Mouse (Mus musculus) forebrain, embryonic 14.5 days (tissue): ENCODE data around the gene Otulinl. TPM values are rescaled to one million over a fixed set of nuclear protein-coding genes. Genes with fewer than 3 reads are reported as not detected.

Source experiments
- ATAC-seq: fragments of 200-750 bp; cut with Nextera tagmentation; 2 replicates; pipeline ENCODE4 v1.8.0; 2017; ENCODE audit warnings: mild to moderate bottlenecking, moderate library complexity
- DNase-seq: peaks from one replicate; pipeline ENCODE4 v3.0.0-alpha.2; 2015; ENCODE audit warnings: low spot score
- H3K27ac ChIP-seq: fragments of 300-500 bp; sonication (generic); 2 replicates; pipeline ENCODE4 v1.5.1; 2014; ENCODE audit warnings: low read depth, mild to moderate bottlenecking, control low read depth, low read length, moderate library complexity
- H3K27me3 ChIP-seq: fragments of 300-500 bp; sonication (generic); replicated peaks from 2 replicates; pipeline ENCODE4 v1.6.1; 2014; ENCODE audit warnings: low read length, control low read depth, mixed read lengths; ENCODE audit not compliant: control insufficient read depth, insufficient read depth
- H3K36me3 ChIP-seq: fragments of 300-500 bp; sonication (generic); 2 replicates; pipeline ENCODE4 v1.6.1; 2014; ENCODE audit warnings: low read length, control low read depth; ENCODE audit not compliant: control insufficient read depth, insufficient read depth
- H3K4me1 ChIP-seq: fragments of 300-500 bp; sonication (generic); 2 replicates; pipeline ENCODE4 v1.6.1; 2014; ENCODE audit warnings: antibody characterized with exemption, low read length, control low read depth; ENCODE audit not compliant: control insufficient read depth, insufficient read depth
- H3K4me2 ChIP-seq: fragments of 300-500 bp; sonication (generic); 2 replicates; pipeline ENCODE4 v1.6.1; 2014; ENCODE audit warnings: mild to moderate bottlenecking, control low read depth, low read length
- H3K4me3 ChIP-seq: fragments of 300-500 bp; sonication (generic); 2 replicates; pipeline ENCODE4 v1.5.1; 2014; ENCODE audit warnings: low read depth, low read length, control low read depth
- H3K9ac ChIP-seq: fragments of 300-500 bp; sonication (generic); 2 replicates; pipeline ENCODE4 v1.6.1; 2014; ENCODE audit warnings: mild to moderate bottlenecking, low read length, control low read depth, moderate library complexity
- H3K9me3 ChIP-seq: fragments of 300-500 bp; sonication (generic); replicated peaks from 2 replicates; pipeline ENCODE4 v1.6.1; 2016; ENCODE audit warnings: low read length, control low read depth, mixed read lengths; ENCODE audit not compliant: control insufficient read depth
- WGBS: fragments of 180-500 bp; shearing (Covaris S2); extraction: QIAGEN DNeasy Blood & Tissue Kit; methylation state at CpG from one replicate; pipeline ENCODE4 v1.1.7; 2014; 5-methylcytosine and 5-hydroxymethylcytosine counted together
- polyA plus RNA-seq: library from polyadenylated mRNA; unstranded; fragments of >200 nt; fragmentation: Nextera tagmentation; extraction: Ambion mirVana; gene quantifications from 2 replicates; pipeline ENCODE4 v1.2.1, GENCODE M21; 2014

The Otulinl gene
- polyA plus RNA-seq, 1 experiment from 2014 or later: 13.2 TPM

DNA sequence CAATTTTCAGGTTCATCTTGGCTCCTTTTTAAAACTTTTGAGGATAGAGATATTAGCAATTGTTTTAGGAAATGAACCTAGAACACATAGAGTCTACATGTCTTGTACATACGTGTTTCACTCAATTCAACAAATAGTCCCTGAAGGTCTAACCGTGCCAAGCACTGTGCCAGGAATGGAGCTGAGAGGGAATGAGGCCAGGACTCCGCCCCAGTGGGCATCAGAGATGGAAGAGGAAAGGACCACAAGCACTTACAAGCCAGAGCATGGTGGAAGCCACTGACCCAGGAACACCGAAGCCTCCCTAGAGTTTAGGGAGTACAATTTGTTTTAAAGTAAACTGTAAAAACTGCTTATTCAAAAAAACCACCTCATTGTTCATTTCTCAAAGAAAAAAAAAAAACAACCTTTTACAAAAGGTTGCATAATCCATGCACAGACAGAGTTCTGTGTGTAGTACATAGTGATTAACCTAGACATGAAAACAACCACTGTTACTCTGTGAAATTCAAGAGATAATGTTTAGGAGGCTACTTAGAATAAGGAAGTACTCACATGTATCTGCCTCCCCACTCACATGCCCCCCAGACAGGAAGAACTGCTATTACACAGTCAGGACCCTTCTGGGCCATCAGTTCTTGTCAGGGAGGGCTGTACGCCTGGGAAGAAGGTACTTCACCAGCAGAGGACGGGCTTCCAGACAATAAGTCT, 60.7 kb downstream of the Otulinl start:
- no peak overlapping the region for H3K4me2 ChIP-seq
- peaks cover 45% of the 10 kb centered on the region for H3K36me3 ChIP-seq
- DNase-seq: no peak
- 86% methylated on average over 6 of the region's 6 CpGs for WGBS
- no peak overlapping the region for H3K27ac ChIP-seq
- ATAC-seq: no peak
- H3K9me3 ChIP-seq: no peaks in the 10 kb centered on the region
- H3K4me1 ChIP-seq: no peaks in the 10 kb centered on the region
- H3K4me3 ChIP-seq: no peak overlapping the region
- no peaks in the 10 kb centered on the region for H3K27me3 ChIP-seq
- no peak overlapping the region for H3K9ac ChIP-seq

DNA sequence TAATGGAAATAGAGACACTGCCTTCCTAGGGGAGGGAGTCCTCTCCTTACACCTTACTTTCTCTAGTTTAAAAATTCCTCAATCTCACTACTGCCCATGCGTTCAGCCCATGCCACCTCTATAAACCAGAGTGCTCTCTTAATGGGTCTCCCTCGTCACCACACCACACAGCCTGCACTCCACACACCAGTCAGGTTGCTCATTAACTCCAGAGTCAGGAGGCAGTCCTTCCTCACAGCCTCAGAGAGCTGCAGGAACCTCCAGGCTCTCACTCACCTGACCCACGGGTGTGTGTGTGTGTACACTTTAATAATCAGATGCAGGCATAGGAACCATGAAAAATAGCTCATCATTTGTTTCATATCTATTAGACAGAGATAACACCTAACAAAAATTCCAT, 61.7 kb downstream of the Otulinl start:
- Histone ChIP-seq H3K4me2 (no peak overlapping the region), H3K4me1 (no peaks in the 10 kb centered on the region), H3K9me3 (no peaks in the 10 kb centered on the region), H3K9ac (no peak overlapping the region), H3K27me3 (no peaks in the 10 kb centered on the region), H3K27ac (no peak overlapping the region), H3K4me3 (no peak overlapping the region), H3K36me3 (peaks cover 48% of the 10 kb centered on the region)
- DNase-seq (no peak), ATAC-seq (no peak)
- WGBS: 85% methylated on average over 3 of the region's 3 CpGs

DNA sequence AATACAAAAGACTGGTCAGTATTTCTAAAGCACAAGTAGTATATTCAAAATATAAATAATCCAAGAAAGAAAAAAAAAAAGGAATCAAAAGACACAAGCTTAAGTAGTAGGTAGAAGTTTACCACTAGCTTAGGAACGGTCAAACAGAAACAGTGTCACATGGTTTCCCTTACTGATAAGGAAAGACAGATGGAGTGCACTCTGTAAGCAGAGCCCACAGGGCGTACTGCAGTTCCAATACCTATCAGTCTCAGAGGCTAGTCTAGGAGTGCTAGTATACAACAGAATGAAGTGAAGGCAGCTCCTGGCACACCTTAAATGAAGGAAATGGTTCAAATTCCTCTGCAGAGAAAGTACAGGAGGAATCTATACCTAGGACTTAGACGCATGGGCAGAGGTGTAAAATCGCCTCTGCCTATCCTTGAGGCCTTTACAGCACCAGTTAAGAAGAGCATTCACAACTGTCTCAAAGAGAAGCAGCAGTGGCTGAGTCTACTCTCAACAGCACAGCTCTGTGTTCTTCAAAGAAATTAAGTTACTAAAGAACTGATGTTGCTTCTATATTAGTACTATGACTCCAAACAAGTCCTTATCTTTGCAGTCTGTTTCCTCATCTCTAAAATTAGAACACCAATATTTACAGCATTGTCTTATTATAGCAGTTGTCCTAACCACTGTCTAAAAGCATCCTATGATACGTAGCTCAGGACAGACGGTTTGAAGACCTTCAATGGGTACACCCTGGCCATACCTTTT, 62.4 kb downstream of the Otulinl start:
- no peak overlapping the region for H3K4me2 ChIP-seq
- H3K9me3 ChIP-seq: no peaks in the 10 kb centered on the region
- H3K36me3 ChIP-seq: peaks cover 55% of the 10 kb centered on the region
- H3K27ac ChIP-seq: no peak overlapping the region
- H3K27me3 ChIP-seq: no peaks in the 10 kb centered on the region
- H3K4me1 ChIP-seq: no peaks in the 10 kb centered on the region
- H3K9ac ChIP-seq: no peak overlapping the region
- ATAC-seq (no peak), DNase-seq (no peak)
- no peak overlapping the region for H3K4me3 ChIP-seq
- 92% methylated on average over 6 of the region's 6 CpGs for WGBS

DNA sequence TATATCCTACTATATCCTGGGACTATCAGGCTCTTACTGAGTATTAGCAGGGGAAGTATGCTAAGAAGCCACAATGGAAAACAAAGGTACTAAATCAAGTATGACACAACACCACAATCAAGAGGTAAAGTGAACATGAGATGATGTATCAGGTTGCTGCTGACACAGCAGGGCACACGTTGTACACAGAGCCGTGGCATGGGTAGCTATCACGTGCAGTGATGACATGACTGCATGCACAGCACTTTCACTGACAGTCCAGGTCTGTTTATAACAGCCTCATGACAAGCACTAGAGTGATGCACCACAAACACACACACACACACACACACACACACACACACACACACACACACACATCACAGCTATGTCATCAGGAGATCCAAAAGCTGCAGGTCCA, 64.2 kb downstream of the Otulinl start:
- Histone ChIP-seq H3K9ac (no peak overlapping the region), H3K36me3 (peaks cover 52% of the 10 kb centered on the region), H3K27me3 (no peaks in the 10 kb centered on the region), H3K4me3 (no peak overlapping the region), H3K27ac (no peak overlapping the region), H3K9me3 (no peaks in the 10 kb centered on the region), H3K4me1 (no peaks in the 10 kb centered on the region), H3K4me2 (no peak overlapping the region)
- 86% methylated on average over 3 of the region's 3 CpGs for whole genome bisulfite sequencing
- no peak for ATAC-seq
- no peak for DNase-seq

DNA sequence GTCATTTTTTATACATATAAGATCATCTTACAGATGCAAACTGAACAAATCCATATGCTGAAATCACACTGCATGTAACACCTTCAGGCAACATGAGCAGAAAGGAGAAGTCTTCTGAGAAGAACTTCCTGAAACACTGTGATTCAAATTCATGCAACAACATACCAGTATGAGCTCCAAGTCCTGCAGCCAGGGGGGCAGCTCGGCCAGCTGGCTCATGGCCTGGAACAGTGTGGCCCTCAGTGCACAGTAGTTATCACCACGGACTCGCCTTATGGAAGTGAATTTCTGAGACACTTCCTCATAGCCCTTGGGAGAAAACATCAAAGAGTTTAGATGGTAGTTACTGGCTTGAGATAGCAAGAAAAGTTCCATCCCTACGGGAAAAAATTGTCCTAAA, 65.2 kb downstream of the Otulinl start:
- Histone ChIP-seq H3K36me3 (peaks cover 60% of the 10 kb centered on the region), H3K4me3 (no peak overlapping the region), H3K4me2 (no peak overlapping the region), H3K4me1 (no peaks in the 10 kb centered on the region), H3K27ac (no peak overlapping the region), H3K9me3 (no peaks in the 10 kb centered on the region), H3K27me3 (no peaks in the 10 kb centered on the region), H3K9ac (no peak overlapping the region)
- 85% methylated on average over 4 of the region's 4 CpGs for whole genome bisulfite sequencing
- DNase-seq (no peak), ATAC-seq (no peak)

DNA sequence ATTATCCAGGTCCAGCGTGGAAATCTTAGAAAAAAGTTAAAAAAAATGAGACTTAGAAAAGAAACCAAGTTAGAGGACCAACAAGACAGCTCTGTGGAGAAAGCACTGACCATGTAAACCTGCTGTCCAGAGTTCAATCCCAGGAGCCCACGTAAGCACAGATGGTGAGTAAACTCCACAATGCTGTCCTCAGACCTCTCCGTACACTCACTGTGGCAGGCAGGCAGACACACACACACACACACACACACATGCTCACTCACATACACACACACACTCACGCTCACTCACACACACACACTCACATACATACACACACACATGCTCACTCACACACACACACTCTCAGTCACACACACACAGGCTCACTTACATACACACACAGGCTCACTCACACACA, 68.1 kb downstream of the Otulinl start:
- ATAC-seq: 0 out of 2 replicates have a peak, but pooled peaks have one; percentile 18
- Histone ChIP-seq H3K9ac (no peak overlapping the region), H3K4me2 (no peak overlapping the region), H3K4me1 (no peaks in the 10 kb centered on the region), H3K4me3 (no peak overlapping the region), H3K27ac (no peak overlapping the region), H3K9me3 (no peaks in the 10 kb centered on the region), H3K27me3 (no peaks in the 10 kb centered on the region), H3K36me3 (peaks cover 62% of the 10 kb centered on the region)
- WGBS: 92% methylated on average over 4 of the region's 4 CpGs
- DNase-seq: no peak

DNA sequence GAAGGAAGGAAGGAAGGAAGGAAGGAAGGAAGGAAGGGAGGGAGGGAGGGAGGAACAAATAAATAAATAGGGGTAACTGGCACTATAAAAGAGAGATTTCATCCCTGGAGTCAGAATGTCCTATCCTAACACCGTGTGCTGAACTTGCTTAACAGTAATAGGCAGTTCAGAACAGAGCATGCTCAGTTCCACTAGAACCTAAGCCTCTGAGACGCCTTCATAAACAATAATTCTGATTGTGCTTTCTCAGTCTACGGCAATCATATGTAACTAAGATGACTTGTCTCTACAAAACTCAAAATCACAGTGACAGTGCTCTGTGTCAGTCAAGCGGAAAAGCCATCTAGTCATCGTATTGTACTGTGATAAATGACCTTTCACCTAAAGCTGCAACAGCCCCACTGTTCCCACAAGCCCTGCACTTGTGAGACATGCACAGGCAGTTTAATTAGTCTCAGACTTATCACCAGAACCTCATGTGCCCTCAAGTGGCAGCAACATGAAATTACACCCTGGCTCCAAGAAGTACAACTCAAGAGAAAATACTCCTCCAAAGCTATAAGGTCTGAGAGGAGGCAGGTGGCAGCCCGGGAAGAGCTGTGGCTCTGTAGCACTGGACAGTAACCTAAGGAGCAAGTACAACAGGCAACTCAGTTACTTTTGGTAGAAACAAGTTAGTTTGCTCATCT, 68.7 kb downstream of the Otulinl start:
- WGBS: 53% methylated on average over 6 of the region's 6 CpGs
- peak; percentile 86 for ATAC-seq

DNA sequence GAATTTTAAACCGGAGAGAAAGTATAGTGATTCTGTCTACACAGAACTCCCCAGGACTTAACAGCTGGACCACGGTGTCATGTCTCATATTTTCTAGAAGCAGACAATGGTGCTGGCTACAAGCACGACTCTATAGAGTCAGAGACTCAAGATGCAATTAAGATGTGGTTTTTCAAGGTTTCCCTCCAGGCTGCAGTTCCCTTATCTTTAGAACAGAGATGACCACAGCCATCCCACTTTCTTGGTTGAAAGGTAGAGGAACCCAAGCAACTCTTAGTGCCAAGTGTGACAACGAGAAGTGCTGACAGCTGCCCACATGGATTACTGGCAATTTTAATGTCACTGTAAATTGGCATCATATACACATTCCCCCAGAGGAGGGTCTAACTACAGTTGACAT, 71.8 kb downstream of the Otulinl start:
- Histone ChIP-seq H3K27ac (no peak overlapping the region), H3K9ac (no peak overlapping the region), H3K36me3 (peaks cover 64% of the 10 kb centered on the region), H3K4me2 (no peak overlapping the region), H3K4me3 (no peak overlapping the region), H3K9me3 (no peaks in the 10 kb centered on the region), H3K4me1 (no peaks in the 10 kb centered on the region), H3K27me3 (no peaks in the 10 kb centered on the region)
- DNase-seq (no peak), ATAC-seq (no peak)
- WGBS: 79% methylated on average over 4 of the region's 4 CpGs

More for the DNA sequence above, 68.7 kb downstream of the Otulinl start:
- no peak overlapping the region for H3K4me2 ChIP-seq
- H3K4me1 ChIP-seq: no peaks in the 10 kb centered on the region
- H3K9ac ChIP-seq: no peak overlapping the region
- no peaks in the 10 kb centered on the region for H3K9me3 ChIP-seq
- H3K36me3 ChIP-seq: peaks cover 61% of the 10 kb centered on the region
- peak; percentile 91 for DNase-seq
- no peak overlapping the region for H3K27ac ChIP-seq
- H3K27me3 ChIP-seq: no peaks in the 10 kb centered on the region
- H3K4me3 ChIP-seq: no peak overlapping the region

DNA sequence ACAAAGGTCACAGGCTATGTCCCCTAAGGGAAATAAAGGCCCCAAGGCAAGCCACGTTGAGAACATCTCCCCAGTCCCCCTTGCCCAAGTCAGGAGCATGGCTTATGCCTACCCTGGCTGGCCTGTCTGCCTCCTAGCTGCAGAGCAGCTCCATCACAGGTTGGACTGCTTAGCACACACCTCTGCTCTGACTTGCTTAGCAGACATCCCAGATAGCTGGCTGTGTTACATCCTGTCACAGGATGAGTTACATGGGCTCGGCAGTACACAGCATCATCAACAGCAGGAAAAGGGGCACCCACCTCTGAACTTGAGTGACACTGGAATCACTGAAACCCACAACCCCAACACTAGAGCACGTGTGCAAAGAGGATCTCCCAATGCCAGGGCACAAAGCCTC, 76.1 kb downstream of the Otulinl start:
- Histone ChIP-seq H3K9me3 (no peaks in the 10 kb centered on the region), H3K27me3 (no peaks in the 10 kb centered on the region), H3K4me2 (no peak overlapping the region), H3K27ac (no peak overlapping the region), H3K9ac (no peak overlapping the region), H3K4me1 (no peaks in the 10 kb centered on the region), H3K4me3 (no peak overlapping the region), H3K36me3 (peaks cover 53% of the 10 kb centered on the region)
- 89% methylated on average over 3 of the region's 3 CpGs for WGBS
- DNase-seq (no peak), ATAC-seq (no peak)
